Mouse (Mus musculus) forebrain, embryonic 14.5 days (tissue): Measurements from ENCODE around the gene Olfr799. TPM values are rescaled to one million over a fixed set of nuclear protein-coding genes. Genes with fewer than 3 reads are reported as not detected.

Experiments used
- ATAC-seq: fragments of 200-750 bp; cut with Nextera tagmentation; 2 replicates; pipeline ENCODE4 v1.8.0; 2017; ENCODE audit warnings: mild to moderate bottlenecking, moderate library complexity
- DNase-seq: peaks from one replicate; pipeline ENCODE4 v3.0.0-alpha.2; 2015; ENCODE audit warnings: low spot score
- H3K27ac ChIP-seq: fragments of 300-500 bp; sonication (generic); 2 replicates; pipeline ENCODE4 v1.5.1; 2014; ENCODE audit warnings: low read depth, mild to moderate bottlenecking, control low read depth, low read length, moderate library complexity
- H3K27me3 ChIP-seq: fragments of 300-500 bp; sonication (generic); replicated peaks from 2 replicates; pipeline ENCODE4 v1.6.1; 2014; ENCODE audit warnings: low read length, control low read depth, mixed read lengths; ENCODE audit not compliant: control insufficient read depth, insufficient read depth
- H3K36me3 ChIP-seq: fragments of 300-500 bp; sonication (generic); 2 replicates; pipeline ENCODE4 v1.6.1; 2014; ENCODE audit warnings: low read length, control low read depth; ENCODE audit not compliant: control insufficient read depth, insufficient read depth
- H3K4me1 ChIP-seq: fragments of 300-500 bp; sonication (generic); 2 replicates; pipeline ENCODE4 v1.6.1; 2014; ENCODE audit warnings: antibody characterized with exemption, low read length, control low read depth; ENCODE audit not compliant: control insufficient read depth, insufficient read depth
- H3K4me2 ChIP-seq: fragments of 300-500 bp; sonication (generic); 2 replicates; pipeline ENCODE4 v1.6.1; 2014; ENCODE audit warnings: mild to moderate bottlenecking, control low read depth, low read length
- H3K4me3 ChIP-seq: fragments of 300-500 bp; sonication (generic); 2 replicates; pipeline ENCODE4 v1.5.1; 2014; ENCODE audit warnings: low read depth, low read length, control low read depth
- H3K9ac ChIP-seq: fragments of 300-500 bp; sonication (generic); 2 replicates; pipeline ENCODE4 v1.6.1; 2014; ENCODE audit warnings: mild to moderate bottlenecking, low read length, control low read depth, moderate library complexity
- H3K9me3 ChIP-seq: fragments of 300-500 bp; sonication (generic); replicated peaks from 2 replicates; pipeline ENCODE4 v1.6.1; 2016; ENCODE audit warnings: low read length, control low read depth, mixed read lengths; ENCODE audit not compliant: control insufficient read depth
- WGBS: fragments of 180-500 bp; shearing (Covaris S2); extraction: QIAGEN DNeasy Blood & Tissue Kit; methylation state at CpG from one replicate; pipeline ENCODE4 v1.1.7; 2014; 5-methylcytosine and 5-hydroxymethylcytosine counted together
- polyA plus RNA-seq: library from polyadenylated mRNA; unstranded; fragments of >200 nt; fragmentation: Nextera tagmentation; extraction: Ambion mirVana; gene quantifications from 2 replicates; pipeline ENCODE4 v1.2.1, GENCODE M21; 2014

Olfr799 gene
- polyA plus RNA-seq, 1 experiment from 2014 or later = not detected

GRCm38 (mm10) chr10:129694186-129694585 is 56.9 kb downstream of the Olfr799 start, which contains the start of gene Olfr803:
Olfr803 (minus strand) TSS chr10:129694286.
- Histone ChIP-seq H3K4me2 (no peak within 1 kb of the TSS), H3K27ac (no peak within 1 kb of the TSS), H3K4me1 (no peaks in the 10 kb centered on the region), H3K36me3 (no peaks in the 10 kb centered on the region), H3K9ac (no peak within 1 kb of the TSS), H3K4me3 (no peak within 1 kb of the TSS), H3K27me3 (no peaks in the 10 kb centered on the region), H3K9me3 (no peaks in the 10 kb centered on the region)
- DNase-seq (no peak), ATAC-seq (no peak)
- 84% methylated on average over 2 of the region's 2 CpGs for WGBS

Other genes starting within 250 kb of the Olfr799 start
- not detected in 2 replicates for gene Olfr785, start 232.1 kb upstream of the Olfr799 start, polyA plus RNA-seq
- not detected in 2 replicates for gene Olfr786, start 210.2 kb upstream of the Olfr799 start, polyA plus RNA-seq
- not detected in 2 replicates for gene Olfr787, start 175.6 kb upstream of the Olfr799 start, polyA plus RNA-seq
- gene Olfr788, start 166.5 kb upstream of the Olfr799 start, polyA plus RNA-seq = not detected in 2 replicates
- gene Olfr789, start 152.7 kb upstream of the Olfr799 start, polyA plus RNA-seq = not detected in 2 replicates
- not detected in 2 replicates for gene Olfr790, start 139.0 kb upstream of the Olfr799 start, polyA plus RNA-seq
- gene Olfr791, start 115.7 kb upstream of the Olfr799 start, polyA plus RNA-seq = not detected in 2 replicates
- not detected in 2 replicates for gene Olfr792, start 98.3 kb upstream of the Olfr799 start, polyA plus RNA-seq
- gene Olfr794, start 69.8 kb upstream of the Olfr799 start, polyA plus RNA-seq = not detected in 2 replicates
- not detected in 2 replicates for gene Olfr796, start 24.9 kb upstream of the Olfr799 start, polyA plus RNA-seq
- gene Olfr798, start 9.6 kb upstream of the Olfr799 start, polyA plus RNA-seq = not detected in 2 replicates
- gene Olfr800, start 20.2 kb downstream of the Olfr799 start, polyA plus RNA-seq = not detected in 2 replicates
- gene Olfr801, start 36.4 kb downstream of the Olfr799 start, polyA plus RNA-seq = not detected in 2 replicates
- not detected in 2 replicates for gene Olfr802, start 50.7 kb downstream of the Olfr799 start, polyA plus RNA-seq
- not detected in 2 replicates for gene Olfr803, start 56.8 kb downstream of the Olfr799 start, polyA plus RNA-seq
- not detected in 2 replicates for gene Olfr804, start 65.7 kb downstream of the Olfr799 start, polyA plus RNA-seq
- not detected in 2 replicates for gene Olfr805, start 91.9 kb downstream of the Olfr799 start, polyA plus RNA-seq
- gene Olfr806, start 104.4 kb downstream of the Olfr799 start, polyA plus RNA-seq = not detected in 2 replicates
- not detected in 2 replicates for gene Olfr807, start 120.3 kb downstream of the Olfr799 start, polyA plus RNA-seq
- not detected in 2 replicates for gene Olfr808, start 128.0 kb downstream of the Olfr799 start, polyA plus RNA-seq
- not detected in 2 replicates for gene Olfr809, start 137.2 kb downstream of the Olfr799 start, polyA plus RNA-seq
- not detected in 2 replicates for gene Olfr810, start 157.4 kb downstream of the Olfr799 start, polyA plus RNA-seq
- not detected in 2 replicates for gene Olfr811, start 166.9 kb downstream of the Olfr799 start, polyA plus RNA-seq
- not detected in 2 replicates for gene Olfr812, start 208.6 kb downstream of the Olfr799 start, polyA plus RNA-seq
- not detected in 2 replicates for gene Olfr813, start 217.9 kb downstream of the Olfr799 start, polyA plus RNA-seq
- gene Olfr814, start 242.4 kb downstream of the Olfr799 start, polyA plus RNA-seq = not detected in 2 replicates